Mouse (Mus musculus) thymus, adult 2 months (tissue): ENCODE results near the gene Gm45140. TPM values are rescaled to one million over a fixed set of nuclear protein-coding genes. Genes with fewer than 3 reads are reported as not detected.

Experiments used
- DNase-seq: peaks from one replicate; pipeline ENCODE4 v3.0.0; 2021
- H3K27ac ChIP-seq: fragments of 200-500 bp; 2 replicates; pipeline ENCODE4 v1.5.1; 2012; ENCODE audit warnings: low read length, control low read depth; ENCODE audit not compliant: control insufficient read depth, insufficient read depth
- H3K27me3 ChIP-seq: fragments of 200-500 bp; 2 replicates; pipeline ENCODE4 v1.6.1; 2012; ENCODE audit warnings: mild to moderate bottlenecking, low read length, moderate library complexity, mixed read lengths; ENCODE audit not compliant: control insufficient read depth, insufficient read depth
- H3K36me3 ChIP-seq: fragments of 200-500 bp; 2 replicates; pipeline ENCODE4 v1.6.1; 2012; ENCODE audit warnings: mild to moderate bottlenecking, low read length, moderate library complexity; ENCODE audit not compliant: control insufficient read depth, insufficient read depth
- H3K4me1 ChIP-seq: fragments of 200-500 bp; replicated peaks from 2 replicates; pipeline ENCODE4 v1.6.1; 2012; ENCODE audit warnings: low read length; ENCODE audit not compliant: control insufficient read depth, insufficient read depth
- H3K4me3 ChIP-seq: fragments of 200-500 bp; 2 replicates; pipeline ENCODE4 v1.5.1; 2012; ENCODE audit warnings: mild to moderate bottlenecking, low read length, control low read depth, moderate library complexity; ENCODE audit not compliant: control insufficient read depth, insufficient read depth
- CTCF ChIP-seq: fragments of 200-500 bp; IDR thresholded peaks from 2 replicates; pipeline ENCODE4 v1.5.1; 2012; ENCODE audit warnings: mild to moderate bottlenecking, control low read depth, low read length, moderate library complexity, borderline replicate concordance; ENCODE audit not compliant: control insufficient read depth, poor library complexity, insufficient read depth; ENCODE audit errors: extremely low read depth
- POLR2A ChIP-seq: fragments of 200-500 bp; IDR thresholded peaks from 2 replicates; pipeline ENCODE4 v1.6.1; 2012; ENCODE audit warnings: mild to moderate bottlenecking, low read length, control low read depth, moderate library complexity; ENCODE audit not compliant: control insufficient read depth, poor library complexity, insufficient read depth; ENCODE audit errors: extremely low read depth
- WGBS: fragments of 180-500 bp; shearing (Covaris S2); methylation state at CpG from one replicate; pipeline ENCODE4 v1.1.7; 2018; 5-methylcytosine and 5-hydroxymethylcytosine counted together
- polyA plus RNA-seq: library from polyadenylated mRNA; depleted of rRNA; stranded (reverse); fragments of >200 nt; gene quantifications from 2 replicates; pipeline ENCODE4 v1.2.3, GENCODE M21; 2012

Gene Gm45140
- polyA plus RNA-seq, 1 experiment, result 1.2 TPM

DNA sequence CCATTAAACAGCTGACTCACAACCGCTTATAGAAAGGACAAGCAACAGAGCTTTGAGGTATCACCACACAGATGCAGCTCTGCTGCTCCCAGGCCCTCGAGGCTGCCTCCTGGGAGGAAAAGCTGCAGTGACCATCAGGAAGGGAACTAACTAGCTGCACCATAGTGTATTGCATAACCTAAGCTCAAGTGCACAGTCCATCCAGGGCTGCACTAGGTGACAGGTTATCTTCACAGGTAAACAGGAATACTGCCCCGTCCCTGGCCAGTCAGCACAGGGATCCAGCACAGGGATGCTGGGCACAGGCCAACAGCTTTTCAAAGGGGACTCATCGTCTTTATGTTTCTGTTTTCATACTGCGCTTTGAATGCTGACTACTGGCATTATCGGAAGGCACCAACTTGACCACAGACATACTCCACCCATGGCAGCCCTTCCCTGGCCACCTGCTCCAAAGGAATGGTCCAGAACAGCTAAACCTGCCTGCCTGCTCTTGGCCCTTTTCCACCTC, 25.9 kb downstream of the Gm45140 start:
- Histone ChIP-seq H3K4me3 (no peak overlapping the region), H3K27me3 (no peaks in the 10 kb centered on the region), H3K36me3 (no peaks in the 10 kb centered on the region), H3K27ac (peak overlapping the region; percentile 23; the same call in 1 of the 2 replicates), H3K4me1 (peaks cover 15% of the 10 kb centered on the region)
- TF ChIP-seq POLR2A, result no peak
- no peak for TF ChIP-seq CTCF
- no peak for DNase-seq
- WGBS, result 74% methylated on average over 6 of the region's 6 CpGs

DNA sequence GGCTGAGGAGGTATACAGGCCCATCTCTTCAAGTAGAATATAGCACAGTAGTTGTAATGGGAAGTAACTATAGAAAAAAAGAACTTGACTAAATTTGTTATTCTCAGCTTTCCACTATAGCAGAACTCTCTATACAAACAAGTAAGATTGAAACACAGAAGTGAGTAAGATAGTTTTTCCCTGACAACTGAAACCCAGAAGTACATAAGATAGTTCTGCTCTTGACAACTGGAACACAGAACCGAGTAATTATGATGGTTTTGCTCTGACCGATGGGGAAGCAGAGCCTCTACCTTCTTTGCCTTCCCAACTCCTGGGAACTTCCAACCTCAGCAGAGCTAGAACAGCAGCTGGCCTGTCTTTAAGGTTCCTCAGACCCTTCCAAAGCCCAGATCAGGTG, 26.5 kb downstream of the Gm45140 start:
- TF ChIP-seq POLR2A (no peak), CTCF (no peak)

DNA sequence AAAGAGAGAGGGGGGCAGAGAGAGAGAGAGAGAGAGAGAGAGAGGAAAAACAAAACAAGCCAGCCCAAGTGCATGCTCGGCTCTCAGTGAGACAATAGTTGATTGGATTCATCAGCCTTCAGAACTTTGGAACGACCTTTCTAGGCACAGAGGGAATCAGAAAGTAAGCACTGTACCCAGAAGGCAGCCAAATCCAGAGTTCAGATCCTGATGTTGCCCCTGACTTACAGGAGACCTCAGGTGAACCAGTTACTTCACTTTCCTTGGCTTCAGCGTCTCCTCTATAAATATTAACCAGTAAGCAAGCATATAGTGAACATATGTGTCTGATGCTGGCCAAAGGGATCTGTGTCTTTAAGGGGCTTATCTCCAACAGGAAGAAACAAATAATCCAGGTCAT, 27.1 kb downstream of the Gm45140 start:
- DNase-seq, result no peak
- Histone ChIP-seq H3K27me3 (no peaks in the 10 kb centered on the region), H3K27ac (no peak overlapping the region), H3K4me3 (no peak overlapping the region), H3K4me1 (peaks cover 15% of the 10 kb centered on the region), H3K36me3 (no peaks in the 10 kb centered on the region)
- no peak for TF ChIP-seq POLR2A
- TF ChIP-seq CTCF, result no peak
- WGBS, result 88% methylated on average over 3 of the region's 3 CpGs

More for the DNA sequence above, 26.5 kb downstream of the Gm45140 start:
- no peak overlapping the region for H3K4me3 ChIP-seq
- peaks cover 15% of the 10 kb centered on the region for H3K4me1 ChIP-seq
- 70% methylated on average over 2 of the region's 2 CpGs for WGBS
- H3K36me3 ChIP-seq, result no peaks in the 10 kb centered on the region
- H3K27me3 ChIP-seq, result no peaks in the 10 kb centered on the region
- DNase-seq, result no peak
- H3K27ac ChIP-seq, result no peak overlapping the region

DNA sequence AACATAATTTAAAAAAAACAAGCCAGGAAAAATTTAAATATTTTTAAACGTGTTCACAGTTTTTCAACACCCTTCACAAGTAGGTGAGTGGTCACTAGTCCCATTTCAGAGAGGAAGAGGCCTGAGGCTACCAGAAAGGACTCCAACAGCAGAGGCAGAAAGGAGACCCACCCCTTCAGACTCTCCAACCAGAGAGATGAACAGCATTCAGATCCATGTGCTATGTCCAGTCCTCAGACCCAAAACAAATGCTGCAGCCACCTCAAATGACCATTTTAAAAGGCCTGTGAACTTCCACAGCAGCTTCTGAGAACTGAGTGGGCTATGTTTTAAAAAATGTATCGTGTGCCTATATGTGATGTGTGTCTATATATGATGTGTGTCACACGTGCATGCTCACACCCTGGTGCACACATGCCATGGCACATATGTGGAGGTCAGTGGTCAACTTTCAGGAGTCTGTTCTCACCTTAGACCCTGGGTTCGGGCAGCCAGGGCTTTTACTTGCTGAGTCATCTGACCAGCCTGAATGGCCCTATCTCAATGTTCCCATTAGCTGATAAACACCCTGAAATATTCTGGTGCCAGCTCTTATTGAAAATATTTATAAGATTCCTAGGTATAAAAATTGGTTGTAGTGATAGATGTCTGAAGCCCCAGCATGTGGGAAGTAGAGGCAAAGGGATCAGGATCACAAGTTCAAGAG, 27.7 kb downstream of the Gm45140 start:
- DNase-seq, result no peak
- Histone ChIP-seq H3K4me3 (no peak overlapping the region), H3K27ac (no peak overlapping the region), H3K36me3 (no peaks in the 10 kb centered on the region), H3K27me3 (no peaks in the 10 kb centered on the region), H3K4me1 (peaks cover 15% of the 10 kb centered on the region)
- TF ChIP-seq CTCF (no peak), POLR2A (no peak)
- 86% methylated on average over 4 of the region's 4 CpGs for WGBS

DNA sequence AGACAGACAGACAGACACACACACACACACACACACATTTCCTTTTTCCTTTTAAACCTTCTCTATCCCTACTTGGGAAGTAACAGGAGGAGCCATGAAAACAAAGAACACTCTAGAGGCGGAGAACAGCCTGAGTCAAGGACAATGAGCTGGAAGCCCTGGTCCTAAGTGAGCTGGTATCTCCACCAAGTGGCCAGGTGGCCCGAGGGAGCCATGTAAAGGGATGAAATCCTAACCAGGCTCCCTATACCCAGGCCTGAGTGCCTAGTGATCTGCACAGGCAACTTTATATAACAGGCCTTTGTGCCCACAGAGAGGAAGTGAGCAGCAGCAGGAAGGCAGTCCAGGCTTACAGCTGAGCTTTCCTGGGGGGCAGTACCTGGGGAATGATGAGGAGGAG, 28.7 kb downstream of the Gm45140 start:
- Histone ChIP-seq H3K27me3 (no peaks in the 10 kb centered on the region), H3K4me3 (no peak overlapping the region), H3K4me1 (peaks cover 11% of the 10 kb centered on the region), H3K36me3 (no peaks in the 10 kb centered on the region), H3K27ac (no peak overlapping the region)
- TF ChIP-seq POLR2A, result no peak
- no peak for TF ChIP-seq CTCF
- WGBS, result 47% methylated on average over 2 of the region's 2 CpGs
- DNase-seq, result no peak

DNA sequence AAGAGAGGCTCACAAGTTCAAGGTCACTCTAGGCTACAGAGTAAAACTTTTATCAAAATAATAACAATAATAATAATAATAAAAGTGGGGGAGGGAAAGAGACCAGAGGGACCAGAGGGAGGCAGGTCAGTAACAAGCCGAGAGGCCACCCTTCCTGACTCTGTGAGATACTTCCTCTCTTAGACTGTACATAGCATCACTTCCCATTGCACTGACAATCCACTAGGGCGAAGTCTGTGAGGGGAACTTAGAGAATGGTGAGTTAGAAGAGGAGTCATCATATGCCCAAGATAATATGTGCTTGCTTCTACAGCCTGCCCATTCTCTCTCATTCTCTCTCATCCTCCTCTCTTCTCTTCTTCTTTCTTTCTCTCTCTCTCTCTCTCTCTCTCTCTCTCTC, 29.6 kb downstream of the Gm45140 start:
- Histone ChIP-seq H3K27me3 (no peaks in the 10 kb centered on the region), H3K4me3 (no peak overlapping the region), H3K4me1 (peaks cover 11% of the 10 kb centered on the region), H3K36me3 (no peaks in the 10 kb centered on the region), H3K27ac (no peak overlapping the region)
- 46% methylated on average over 2 of the region's 2 CpGs for WGBS
- no peak for DNase-seq
- TF ChIP-seq CTCF (no peak), POLR2A (no peak)
